Mouse (Mus musculus): ENCODE results near the gene Rpa2.
A peak's percentile ranks its signal among the peaks of the same experiment; 100 is the strongest.
"Not testable (repeated sequence)": the region's sequence is repeated elsewhere in the genome, so short reads cannot be mapped to it uniquely, and the experiment has no call there.

The Rpa2 gene

GRCm38 (mm10) chr4:132767914-132768876 lies at the start of gene Rpa2:
TSS of gene Rpa2 (plus strand) at chr4:132768332.
- DNase-seq: peak; percentile 99

- no peak for DNase-seq
These were observed 39.9 kb upstream of the Rpa2 start for GRCm38 (mm10) chr4:132728233-132728632.

GRCm38 (mm10) chr4:132731616-132732015 lies 36.5 kb upstream of the Rpa2 start:
- no peak for DNase-seq

DNA sequence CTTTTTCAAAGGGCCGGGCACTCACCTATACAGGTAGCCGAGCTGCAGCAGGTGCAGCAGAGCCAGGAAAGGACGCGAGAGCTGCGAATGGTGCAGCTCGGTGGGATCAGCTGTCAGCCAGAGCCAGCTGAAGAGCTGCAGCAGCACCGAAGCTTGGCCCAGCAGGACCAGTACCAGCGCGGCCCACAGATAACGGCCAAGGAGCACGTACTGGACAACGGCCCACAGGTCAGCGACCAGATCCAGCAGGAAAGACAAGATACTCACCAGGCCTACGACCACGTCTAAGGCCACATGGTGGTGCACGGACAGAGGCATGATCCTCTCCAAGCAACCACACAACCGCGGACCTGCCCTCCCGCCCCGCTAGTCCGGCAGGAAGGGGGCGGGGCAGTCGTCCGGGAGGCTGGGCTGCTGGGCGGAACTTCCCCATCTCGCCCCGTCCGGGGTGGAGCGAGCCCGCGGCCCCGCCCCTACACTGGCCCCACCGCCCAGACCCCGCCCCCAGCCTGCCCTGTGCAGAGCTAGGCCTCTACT lies 35.9 kb upstream of the Rpa2 start, which contains the start of gene Xkr8:
Gene Xkr8, minus strand, starts transcription at position 399 of the 537 bp plus-strand sequence.
- DNase-seq: peak; percentile 93

GRCm38 (mm10) chr4:132733071-132733770 lies 34.9 kb upstream of the Rpa2 start:
- DNase-seq: no peak

GRCm38 (mm10) chr4:132734766-132735165 lies 33.4 kb upstream of the Rpa2 start:
- DNase-seq: no peak

- DNase-seq: no peak
These were observed 32.7 kb upstream of the Rpa2 start for GRCm38 (mm10) chr4:132735389-132735788.

- DNase-seq: peak; percentile 10
These were observed 32.2 kb upstream of the Rpa2 start for GRCm38 (mm10) chr4:132735894-132736293.

DNA sequence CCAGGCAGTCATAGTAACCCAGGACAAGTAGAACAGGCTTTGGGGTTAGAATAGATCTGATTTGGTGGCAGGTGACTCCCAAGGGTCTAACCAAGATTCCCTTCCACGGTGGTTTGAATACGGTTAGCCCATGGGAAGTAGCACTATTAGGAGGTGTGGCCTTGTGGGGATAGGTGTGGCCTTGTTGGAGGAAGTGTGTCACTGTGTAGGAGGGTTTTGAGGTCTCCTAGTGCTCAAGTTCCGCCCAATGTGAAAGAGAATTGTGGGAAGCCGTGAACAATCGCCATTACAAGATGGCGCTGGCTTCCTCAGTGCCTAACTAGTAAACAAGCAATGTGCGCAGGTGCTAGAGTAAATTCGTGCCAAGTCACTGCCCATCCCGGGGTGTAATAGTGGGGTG lies 31.0 kb upstream of the Rpa2 start:
- not testable (repeated sequence) for DNase-seq

DNA sequence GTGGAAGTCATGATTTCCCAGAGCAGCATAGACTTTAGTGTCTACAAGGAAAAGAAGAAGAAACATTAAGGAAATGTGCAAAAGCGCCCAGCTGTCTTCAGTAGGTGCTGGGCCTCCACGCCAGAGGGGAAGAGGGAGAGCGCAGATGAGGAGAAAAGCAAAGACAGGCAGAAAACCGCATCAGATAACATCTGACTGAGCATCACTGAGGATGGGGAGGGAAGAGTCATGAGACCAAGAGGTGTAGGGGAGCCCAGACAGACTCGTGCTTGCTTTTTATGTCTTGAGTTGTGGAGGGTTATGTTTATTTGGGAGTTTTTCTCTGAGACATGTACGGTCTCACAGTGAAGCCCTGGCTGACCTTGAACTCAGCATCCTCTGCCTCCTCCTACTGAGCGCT lies 26.6 kb upstream of the Rpa2 start:
- no peak for DNase-seq

DNA sequence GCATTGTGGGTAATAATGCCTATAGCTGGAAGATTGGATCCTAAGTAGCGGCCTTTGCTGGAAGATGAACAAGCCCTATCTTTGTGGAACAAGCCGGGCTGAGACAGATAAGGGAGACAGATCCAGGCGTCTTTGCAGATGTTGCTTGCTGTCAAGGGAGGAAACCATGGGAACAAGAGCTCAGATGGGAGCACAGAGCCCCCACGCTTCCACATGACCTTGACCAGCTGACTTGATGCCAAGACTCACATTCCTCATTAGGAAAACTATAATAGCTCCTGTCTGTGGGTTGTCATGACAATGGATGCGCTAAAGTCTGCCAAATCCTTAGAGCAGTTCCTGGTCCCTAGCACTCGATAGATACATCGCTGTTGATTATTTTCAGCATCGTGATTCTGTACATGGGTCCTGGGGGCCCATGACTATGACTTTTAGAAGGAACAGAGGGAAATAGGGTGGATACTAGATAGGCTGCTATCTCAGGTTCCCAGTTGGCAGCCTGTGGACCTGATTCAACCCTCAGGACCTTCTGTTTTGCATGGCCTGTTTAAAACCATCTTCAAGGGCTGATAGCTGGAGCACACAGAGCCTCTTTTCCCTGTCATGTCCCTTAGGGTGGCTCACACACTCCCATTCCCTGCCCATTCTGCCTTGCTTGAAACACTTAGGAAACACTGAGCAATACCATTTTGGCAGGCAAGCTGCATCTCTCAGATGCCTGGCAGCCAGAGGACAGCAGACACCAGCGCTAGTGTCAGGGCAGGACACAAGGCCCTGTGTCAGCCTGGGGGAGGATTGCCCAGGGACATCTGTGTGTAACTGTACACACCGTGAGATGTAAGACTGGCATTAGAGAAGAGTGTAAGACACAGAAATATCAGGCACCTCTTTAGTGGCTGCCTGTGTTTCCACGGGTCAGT lies 23.9 kb upstream of the Rpa2 start:
- no peak for DNase-seq

- no peak for DNase-seq
These were observed 21.1 kb upstream of the Rpa2 start for GRCm38 (mm10) chr4:132746911-132747517.

DNA sequence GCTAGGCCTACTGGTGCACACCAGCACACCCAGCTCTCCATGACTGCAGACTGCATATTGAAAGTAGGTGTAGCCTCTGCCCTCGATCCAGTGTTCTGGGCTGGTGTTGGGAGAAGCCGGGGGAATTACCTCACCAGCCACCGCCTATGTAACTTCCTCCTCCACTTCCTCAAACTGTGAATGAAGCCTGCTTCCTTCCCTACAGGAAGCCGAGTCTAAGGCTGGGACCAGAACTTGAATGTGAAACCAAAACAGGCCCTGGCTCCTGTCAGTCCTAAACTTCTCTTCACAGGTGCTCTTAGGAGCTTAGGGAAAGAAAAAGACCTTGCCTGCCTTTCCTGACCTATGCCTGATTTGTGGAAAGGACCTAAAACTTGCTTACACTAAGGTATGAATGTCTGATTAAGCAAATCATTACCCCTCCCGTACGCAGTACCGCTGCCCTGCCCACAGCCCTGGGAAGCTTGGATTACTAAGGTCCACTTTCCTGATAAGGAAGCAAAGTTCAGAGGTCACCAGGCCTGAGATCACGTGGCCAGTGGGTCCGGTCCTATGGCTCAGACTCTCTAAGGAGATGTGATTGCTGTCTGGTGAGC lies 20.4 kb upstream of the Rpa2 start:
- peak; percentile 46 for DNase-seq

DNA sequence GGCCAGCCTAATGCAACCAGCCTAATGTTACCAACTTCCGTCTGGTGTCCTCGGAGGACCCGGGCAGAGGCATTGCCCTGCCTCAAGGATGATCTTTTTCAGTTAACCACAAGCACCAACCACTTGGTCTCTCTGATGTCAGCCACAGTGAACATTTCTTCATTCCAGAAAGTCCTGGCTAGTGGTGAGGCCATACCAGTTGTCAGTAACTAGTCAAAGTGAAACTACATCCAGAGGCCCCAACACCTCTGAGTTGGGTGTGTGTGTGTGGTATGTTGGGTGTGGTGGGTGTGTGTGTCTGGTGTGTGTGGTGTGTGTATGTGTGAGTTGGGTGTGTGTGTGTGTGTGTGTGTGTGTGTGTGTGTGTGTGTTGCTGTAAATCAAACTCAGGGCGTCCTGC lies 19.4 kb upstream of the Rpa2 start:
- DNase-seq: no peak

DNA sequence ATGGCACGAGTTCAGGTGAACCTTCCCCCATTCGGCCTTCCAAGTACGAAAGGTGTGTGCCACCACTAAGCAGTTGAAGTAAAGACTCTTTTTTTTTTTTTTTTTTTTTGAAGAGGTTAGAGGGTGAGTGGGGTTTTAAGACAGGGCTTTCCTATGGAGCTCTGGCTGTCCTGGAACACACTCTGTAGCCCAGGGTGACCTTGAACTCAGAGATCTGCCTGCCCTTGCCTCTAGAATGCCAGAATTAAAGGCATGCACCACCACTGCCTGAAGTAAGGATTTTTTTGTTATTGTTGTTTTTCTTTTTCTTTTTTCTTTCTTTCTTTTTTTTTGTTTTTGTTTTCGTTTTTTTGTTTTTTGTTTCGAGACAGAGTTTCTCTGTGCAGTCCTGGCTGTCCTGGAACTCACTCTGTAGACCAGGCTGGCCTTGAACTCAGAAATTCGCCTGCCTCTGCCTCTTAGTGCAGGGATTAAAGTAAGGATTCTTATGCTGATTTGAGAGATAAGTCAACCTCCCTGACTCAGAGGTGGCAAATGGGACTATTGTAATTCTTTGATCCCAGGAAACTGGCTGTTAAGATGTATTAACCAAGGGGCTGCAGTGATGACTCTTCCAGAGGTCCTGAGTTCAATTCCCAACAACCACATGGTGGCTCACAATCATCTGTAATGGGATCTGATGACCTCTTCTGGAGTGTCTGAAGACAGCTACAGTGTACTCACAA lies 18.7 kb upstream of the Rpa2 start:
- no peak for DNase-seq

DNA sequence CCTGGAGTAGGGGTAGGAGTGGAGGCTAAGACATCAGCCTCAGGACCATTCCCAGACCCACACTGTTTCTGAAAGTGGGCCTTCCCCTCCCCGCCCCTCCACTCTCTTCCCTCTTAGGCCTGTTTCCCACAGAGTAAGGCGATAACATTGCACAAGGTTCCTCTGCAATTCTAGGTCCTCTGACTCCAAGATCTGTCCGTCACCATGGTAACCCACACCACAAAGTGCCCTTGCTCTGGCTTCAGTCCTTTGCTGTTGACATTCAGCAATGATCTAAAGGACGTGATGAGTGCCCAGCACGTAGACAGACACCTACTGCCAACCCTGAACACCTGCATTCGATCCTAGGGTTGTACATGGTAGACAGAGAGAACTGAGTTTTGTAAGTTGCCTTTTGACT lies 15.1 kb upstream of the Rpa2 start:
- DNase-seq: no peak

DNA sequence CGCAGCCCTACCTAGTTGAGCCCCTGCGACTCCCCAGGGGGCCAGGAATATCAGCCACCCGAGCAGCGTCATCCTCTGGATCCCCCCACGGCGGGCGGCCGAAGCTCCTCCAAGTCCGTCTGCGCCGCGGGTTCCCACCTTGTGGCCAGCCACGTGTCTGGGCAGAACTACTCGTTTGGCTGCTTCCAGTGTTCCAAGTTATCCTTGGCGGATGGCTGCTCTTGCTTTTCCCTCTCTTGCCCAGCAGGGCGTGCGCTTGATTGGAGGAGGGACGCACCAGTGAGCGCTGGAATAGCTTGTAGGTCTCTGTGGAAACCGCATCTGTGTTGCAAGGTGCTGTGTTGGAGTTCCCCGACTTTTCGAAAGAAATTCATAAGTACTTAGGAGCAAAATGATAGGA lies 11.2 kb upstream of the Rpa2 start, which contains the start of gene Smpdl3b:
Gene Smpdl3b, minus strand, starts transcription at position 279 of the 400 bp plus-strand sequence.
- peak; percentile 76 for DNase-seq

DNA sequence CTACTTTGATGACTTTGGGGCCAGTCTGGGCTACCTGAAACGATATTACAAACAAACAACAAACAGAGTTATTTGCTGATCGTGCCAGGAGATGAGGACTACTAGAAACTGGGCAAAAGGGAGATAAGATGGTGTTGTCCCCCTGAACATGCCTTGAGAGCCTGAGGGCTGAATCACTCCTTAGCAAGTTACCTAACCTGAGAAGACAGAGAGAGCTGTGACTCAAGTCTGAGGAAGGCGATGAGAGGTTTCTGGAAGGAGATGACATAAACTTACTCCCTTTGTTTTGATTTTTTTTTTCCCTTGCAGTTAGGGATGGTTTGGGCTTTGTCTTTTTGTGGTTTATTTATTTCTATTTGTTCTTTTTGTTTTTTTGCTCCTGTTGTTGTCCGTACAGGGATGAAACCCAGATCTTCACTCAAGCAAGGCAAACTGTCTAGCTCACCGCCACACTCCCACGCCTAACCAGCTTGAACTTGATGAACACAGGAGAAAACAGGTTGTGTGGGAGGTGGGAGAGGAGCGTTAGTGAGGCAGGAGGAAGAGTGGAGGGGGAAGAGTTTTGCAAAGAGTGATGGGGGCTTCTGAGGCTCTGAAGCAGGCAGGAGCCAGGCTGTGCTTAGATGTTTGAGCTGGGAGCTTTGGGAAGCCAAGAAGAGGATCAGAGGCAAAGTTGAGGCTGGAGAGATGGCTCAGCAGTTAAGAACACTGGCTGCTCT lies 10.3 kb upstream of the Rpa2 start:
- DNase-seq: no peak

DNA sequence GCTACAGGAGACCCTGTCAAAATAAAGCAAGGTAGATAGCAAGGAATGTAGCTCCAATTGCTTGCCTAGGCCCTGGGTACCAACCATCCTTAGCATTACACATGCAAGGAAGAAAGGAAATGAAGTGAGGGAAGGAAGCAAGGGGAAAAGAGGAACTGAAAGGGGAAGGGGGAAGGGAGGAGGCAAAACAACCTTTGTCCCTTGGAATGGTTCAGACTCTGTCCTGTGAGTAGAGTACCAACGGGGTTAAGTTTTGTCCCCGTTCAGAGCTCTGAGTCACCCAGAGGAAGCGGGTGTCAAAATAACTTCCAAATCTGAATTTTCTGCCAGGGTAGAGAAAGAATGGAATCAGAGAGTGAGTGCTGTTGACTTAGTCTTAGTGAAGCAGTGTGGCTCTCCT lies 7.8 kb upstream of the Rpa2 start:
- DNase-seq: no peak

- DNase-seq: no peak
These were observed 5.5 kb upstream of the Rpa2 start for GRCm38 (mm10) chr4:132762602-132763001.
